ENCODE assay signal across 27 mouse cellular contexts in genomic region chr9:104567096-104567495, GRCm38 (mm10). TPM values are rescaled to one million over a fixed set of nuclear protein-coding genes. Genes with fewer than 3 reads are reported as not detected.
DNase-seq lines count a peak whose midpoint lies in the region; ATAC-seq and TF ChIP-seq lines count a peak whose summit lies in the region.
"Had no signal": no experiment of that assay in that cellular context is flagged by ENCODE, and none has a peak within 500 bp of the region (broad histone marks: within the 10 kb centered on the region; RNA-seq: fewer than 3 reads in every experiment).

No protein-coding gene starts in this region.

- ATAC-seq in hindbrain, embryonic 14.5 days (ENCODE audit: low FRiP score) = no peak
- ATAC-seq: CD4-positive, CD25-positive, alpha-beta regulatory T cell, adult 4 months; forebrain, embryonic 13.5 days; hindbrain, postnatal 0 days; inflammation-experienced regulatory T-cells, adult 6 months had no signal

- no peaks in the 10 kb centered on the region for H3K9me3 ChIP-seq in hindbrain, embryonic 14.5 days (ENCODE audit: control insufficient read depth, low read length)
- H3K9me3 ChIP-seq: forebrain, embryonic 10.5 days; forebrain, embryonic 13.5 days; hindbrain, embryonic 10.5 days; hindbrain, embryonic 13.5 days had no signal

- no peak overlapping the region for H3K9ac ChIP-seq in hindbrain, embryonic 14.5 days
- H3K9ac ChIP-seq: forebrain, embryonic 13.5 days; hindbrain, embryonic 13.5 days had no signal

- no peak overlapping the region for H3K4me3 ChIP-seq in hindbrain, embryonic 14.5 days (replicated peaks; ENCODE audit: low read length)
- H3K4me3 ChIP-seq: forebrain, embryonic 10.5 days; forebrain, embryonic 13.5 days; hindbrain, embryonic 10.5 days; hindbrain, embryonic 13.5 days had no signal

- TF ChIP-seq POLR2A in brain, embryonic 14.5 days (IDR thresholded peaks at IDR 0.05; ENCODE audit: borderline replicate concordance, extremely low read depth, insufficient read depth, insufficient read length, poor library complexity, severe bottlenecking) = no peak

- peaks cover 4% of the 10 kb centered on the region for H3K4me1 ChIP-seq in hindbrain, embryonic 14.5 days (replicated peaks; ENCODE audit: control insufficient read depth, insufficient read depth, low read length)

- H3K27me3 ChIP-seq in hindbrain, embryonic 14.5 days (ENCODE audit: control insufficient read depth, insufficient read depth, low read length) = peaks cover 25% of the 10 kb centered on the region

- DNase-seq in layer of hippocampus, adult 11-12 months (ENCODE audit: low spot score) = peak; percentile 36
- no peak for DNase-seq in layer of hippocampus, postnatal 25 days (ENCODE audit: extremely low spot score in 1 of 2, low spot score in 1 of 2)
- peak; percentile 52 for DNase-seq in brain, embryonic 14.5 days (ENCODE audit: low read depth)
- peak; percentile 61 for DNase-seq in layer of hippocampus, adult 9-11 months
- DNase-seq in layer of hippocampus, postnatal 36 days = peak; percentile 23 to 41
- no peak for DNase-seq in c-Kit-positive CD71-positive TER-119-positive erythroid progenitor cells, embryonic 14.5 days (ENCODE audit: low spot score)
- no peak for DNase-seq in hindbrain, embryonic 14.5 days (ENCODE audit: low spot score)
- DNase-seq in gastrocnemius, postnatal 25 days = no peak
- DNase-seq: adrenal gland, adult 2 months; adrenal gland, postnatal 25 days; cerebellum, adult 18-20 months; cerebellum, adult 9-10 months; cerebellum, postnatal 14 days; gastrocnemius, postnatal 36 days; heart, postnatal 36 days had no signal

- WGBS in hindbrain, embryonic 14.5 days = 77% methylated on average over 7 of the region's 7 CpGs

- H3K27ac ChIP-seq in hindbrain, embryonic 14.5 days = no peak overlapping the region
- H3K27ac ChIP-seq: forebrain, embryonic 10.5 days; forebrain, embryonic 13.5 days; hindbrain, embryonic 10.5 days; hindbrain, embryonic 13.5 days; hindbrain, postnatal 0 days had no signal

- no peak for TF ChIP-seq CTCF in brain, embryonic 14.5 days (IDR thresholded peaks at IDR 0.05; ENCODE audit: borderline replicate concordance, extremely low read depth, insufficient read depth, insufficient read length)

- no peak overlapping the region for H3K4me2 ChIP-seq in hindbrain, embryonic 14.5 days (replicated peaks)
- H3K4me2 ChIP-seq: forebrain, embryonic 13.5 days; heart, embryonic 11.5 days; hindbrain, embryonic 13.5 days had no signal

- H3K36me3 ChIP-seq in hindbrain, embryonic 14.5 days (replicated peaks; ENCODE audit: control insufficient read depth, insufficient read depth) = no peaks in the 10 kb centered on the region
- H3K36me3 ChIP-seq: forebrain, embryonic 10.5 days; hindbrain, embryonic 10.5 days; hindbrain, embryonic 13.5 days had no signal

RNA-seq across cellular contexts. Expression of gene Cpne4, which starts 20.0 kb away (rescaled TPM):
- 100 to 1,000 TPM; 107 to 114 TPM for total RNA-seq in layer of hippocampus, postnatal 25 days (2021)
- 8.4 and 9.1 TPM in 2 replicates for polyA plus RNA-seq in brain, embryonic 14.5 days (2012; rRNA removed)
- 100 to 1,000 TPM; 123 to 148 TPM for total RNA-seq in layer of hippocampus, postnatal 36 days (2021)
- polyA plus RNA-seq in hindbrain, embryonic 14.5 days (2014; fragmentation: Nextera tagmentation; extraction: Ambion mirVana) = 11.5 and 15.3 TPM in 2 replicates
- not detected for total RNA-seq in gastrocnemius, postnatal 25 days (2021)
- total RNA-seq: gastrocnemius, adult 8-10 months; gastrocnemius, postnatal 36 days; granulocyte monocyte progenitor cell, adult 5-6 weeks; MEL had no signal
- polyA plus RNA-seq: adrenal gland, adult 2 months; C2C12; CD4-positive, CD25-positive, alpha-beta regulatory T cell, adult 4 months; inflammation-experienced regulatory T-cells, adult 6 months had no signal

Comparison
In these comparisons a context has a peak if more than half of its experiments do, and no peak if none do; other contexts are left out.
1. DNase-seq: peak in layer of hippocampus, adult 11-12 months (single experiment), brain, embryonic 14.5 days (single experiment), layer of hippocampus, adult 9-11 months (single experiment) and layer of hippocampus, postnatal 36 days (2 of 2); none in layer of hippocampus, postnatal 25 days (0 of 2), c-Kit-positive CD71-positive TER-119-positive erythroid progenitor cells, embryonic 14.5 days (single experiment), hindbrain, embryonic 14.5 days (single experiment) and gastrocnemius, postnatal 25 days (single experiment).
2. RNA of gene Cpne4, which starts 20.0 kb away (total RNA-seq): 123 to 148 TPM in layer of hippocampus, postnatal 36 days and 107 to 114 TPM in layer of hippocampus, postnatal 25 days; not detected in gastrocnemius, postnatal 25 days; every median in the first group is over 100 times any median in the second.